Mouse (Mus musculus): ENCODE data around the gene Cd46.

GRCm38 (mm10) chr1:195006267-195006666, 85.8 kb downstream of the Cd46 start:
- no peak for TF ChIP-seq CTCF (IDR thresholded peaks at IDR 0.05; ENCODE audit: insufficient read depth, low read length)
- TF ChIP-seq POLR2A (IDR thresholded peaks at IDR 0.05; ENCODE audit: borderline replicate concordance, extremely low read depth, low read depth, low read length): no peak
